Mouse (Mus musculus) intestine, embryonic 15.5 days (tissue): ENCODE measurements around the gene Fgd3. TPM values are rescaled to one million over a fixed set of nuclear protein-coding genes. Genes with fewer than 3 reads are reported as not detected.

ENCODE experiments used
- ATAC-seq: fragments of 200-750 bp; cut with Nextera tagmentation; 2 replicates; pipeline ENCODE4 v1.8.0; 2017; ENCODE audit warnings: moderate TSS enrichment, moderate library complexity
- H3K27ac ChIP-seq: fragments of 300-500 bp; sonication (generic); 2 replicates; pipeline ENCODE4 v1.5.1; 2015; ENCODE audit warnings: mild to moderate bottlenecking, inconsistent platforms
- H3K27me3 ChIP-seq: fragments of 300-500 bp; sonication (generic); replicated peaks from 2 replicates; pipeline ENCODE4 v1.6.1; 2015; ENCODE audit warnings: inconsistent platforms
- H3K36me3 ChIP-seq: fragments of 300-500 bp; sonication (generic); 2 replicates; pipeline ENCODE4 v1.6.1; 2015; ENCODE audit warnings: inconsistent platforms
- H3K4me1 ChIP-seq: fragments of 300-500 bp; sonication (generic); replicated peaks from 2 replicates; pipeline ENCODE4 v1.6.1; 2015; ENCODE audit warnings: inconsistent platforms
- H3K4me2 ChIP-seq: fragments of 300-500 bp; sonication (generic); replicated peaks from 2 replicates; pipeline ENCODE4 v1.6.1; 2015; ENCODE audit warnings: mild to moderate bottlenecking, inconsistent platforms
- H3K4me3 ChIP-seq: fragments of 300-500 bp; sonication (generic); replicated peaks from 2 replicates; pipeline ENCODE4 v1.5.1; 2015; ENCODE audit warnings: inconsistent platforms
- H3K9ac ChIP-seq: fragments of 300-500 bp; sonication (generic); 2 replicates; pipeline ENCODE4 v1.6.1; 2015; ENCODE audit warnings: inconsistent platforms
- H3K9me3 ChIP-seq: fragments of 300-500 bp; sonication (generic); 2 replicates; pipeline ENCODE4 v1.6.1; 2016; ENCODE audit warnings: inconsistent platforms
- WGBS: fragments of 180-500 bp; shearing (Covaris S2); methylation state at CpG from one replicate; pipeline ENCODE4 v1.1.7; 2015; 5-methylcytosine and 5-hydroxymethylcytosine counted together
- polyA plus RNA-seq: library from polyadenylated mRNA; unstranded; fragments of >200 nt; fragmentation: Nextera tagmentation; extraction: Ambion mirVana; gene quantifications from 2 replicates; pipeline ENCODE4 v1.2.1, GENCODE M21; 2015

Gene Fgd3
- polyA plus RNA-seq, 1 experiment from 2014 or later = 0.94 TPM

- Histone ChIP-seq H3K9ac (no peak overlapping the region), H3K4me3 (no peak overlapping the region), H3K9me3 (no peaks in the 10 kb centered on the region), H3K36me3 (no peaks in the 10 kb centered on the region), H3K4me1 (no peaks in the 10 kb centered on the region), H3K4me2 (no peak overlapping the region), H3K27ac (no peak overlapping the region), H3K27me3 (no peaks in the 10 kb centered on the region)
- no peak for ATAC-seq
- WGBS = 72% methylated on average over 12 of the region's 12 CpGs
Observed at GRCm38 (mm10) chr13:49335077-49335982, 15.2 kb upstream of the Fgd3 start.

- no peaks in the 10 kb centered on the region for H3K9me3 ChIP-seq
- no peaks in the 10 kb centered on the region for H3K27me3 ChIP-seq
- no peaks in the 10 kb centered on the region for H3K36me3 ChIP-seq
- no peak for ATAC-seq
- H3K9ac ChIP-seq = no peak overlapping the region
- 72% methylated on average over 2 of the region's 2 CpGs for WGBS
- H3K4me3 ChIP-seq = no peak overlapping the region
- H3K4me2 ChIP-seq = no peak overlapping the region
- H3K27ac ChIP-seq = no peak overlapping the region
- H3K4me1 ChIP-seq = no peaks in the 10 kb centered on the region
Observed at GRCm38 (mm10) chr13:49333250-49333649, 13.1 kb upstream of the Fgd3 start.

GRCm38 (mm10) chr13:49328101-49328500 lies 8.0 kb upstream of the Fgd3 start:
- Histone ChIP-seq H3K4me3 (no peak overlapping the region), H3K27ac (no peak overlapping the region), H3K4me2 (no peak overlapping the region), H3K36me3 (no peaks in the 10 kb centered on the region), H3K27me3 (no peaks in the 10 kb centered on the region), H3K9ac (no peak overlapping the region), H3K4me1 (no peaks in the 10 kb centered on the region), H3K9me3 (no peaks in the 10 kb centered on the region)
- ATAC-seq = no peak
- WGBS = 78% methylated on average over 4 of the region's 4 CpGs

DNA sequence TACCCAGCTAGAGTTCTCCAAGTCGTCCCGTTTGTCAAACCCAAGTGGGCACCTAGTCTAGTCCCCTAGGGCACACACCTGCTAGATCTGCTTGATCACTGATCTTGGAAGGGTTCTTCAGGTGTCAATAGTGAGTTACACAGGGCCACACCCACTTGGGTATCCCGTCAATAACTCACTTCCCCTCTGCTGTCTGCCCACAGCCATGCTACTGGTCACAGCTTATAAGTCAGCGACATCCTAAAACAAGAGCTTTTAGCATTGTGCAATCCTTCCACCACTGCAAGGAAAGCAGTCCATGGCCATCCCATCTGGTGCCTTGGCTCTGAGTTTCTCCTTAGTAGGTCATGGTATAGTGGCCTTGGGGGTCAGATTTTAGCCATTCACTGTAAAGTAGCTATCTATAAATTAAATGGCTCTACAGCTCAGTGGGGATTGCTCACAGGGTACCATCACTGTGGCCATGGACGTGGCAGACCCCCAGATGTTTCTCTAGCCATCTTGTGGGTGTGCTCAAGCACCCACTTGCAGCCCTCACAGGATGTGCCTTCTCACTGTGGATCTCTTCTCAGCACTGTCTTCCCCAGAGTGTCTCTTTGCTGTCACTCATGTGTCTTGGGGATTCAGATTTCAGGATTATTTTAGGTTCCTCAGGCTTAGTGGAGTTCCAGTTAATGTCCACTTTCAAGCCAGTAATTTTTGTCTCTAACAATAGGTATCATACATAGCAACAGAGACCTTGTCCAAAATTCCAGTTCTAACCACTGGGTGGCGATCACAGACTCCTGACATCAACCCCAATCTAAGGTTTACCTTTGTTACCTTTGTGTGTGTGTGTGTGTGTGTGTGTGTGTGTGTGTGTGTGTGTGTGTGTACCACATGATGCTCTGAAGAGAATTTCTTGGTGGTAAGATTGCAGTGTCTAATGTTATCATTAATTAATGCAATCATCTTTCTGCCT lies 6.4 kb upstream of the Fgd3 start:
- Histone ChIP-seq H3K9me3 (no peaks in the 10 kb centered on the region), H3K36me3 (no peaks in the 10 kb centered on the region), H3K9ac (no peak overlapping the region), H3K4me1 (no peaks in the 10 kb centered on the region), H3K27me3 (no peaks in the 10 kb centered on the region), H3K4me3 (no peak overlapping the region), H3K27ac (no peak overlapping the region), H3K4me2 (no peak overlapping the region)
- WGBS = 56% methylated on average over 6 of the region's 6 CpGs
- ATAC-seq = no peak

GRCm38 (mm10) chr13:49324871-49325270 lies 4.8 kb upstream of the Fgd3 start:
- Histone ChIP-seq H3K36me3 (no peaks in the 10 kb centered on the region), H3K9me3 (no peaks in the 10 kb centered on the region), H3K4me2 (no peak overlapping the region), H3K4me1 (peaks cover 4% of the 10 kb centered on the region), H3K27me3 (no peaks in the 10 kb centered on the region), H3K27ac (no peak overlapping the region), H3K4me3 (no peak overlapping the region), H3K9ac (no peak overlapping the region)
- no peak for ATAC-seq
- WGBS = 83% methylated on average over 5 of the region's 5 CpGs

DNA sequence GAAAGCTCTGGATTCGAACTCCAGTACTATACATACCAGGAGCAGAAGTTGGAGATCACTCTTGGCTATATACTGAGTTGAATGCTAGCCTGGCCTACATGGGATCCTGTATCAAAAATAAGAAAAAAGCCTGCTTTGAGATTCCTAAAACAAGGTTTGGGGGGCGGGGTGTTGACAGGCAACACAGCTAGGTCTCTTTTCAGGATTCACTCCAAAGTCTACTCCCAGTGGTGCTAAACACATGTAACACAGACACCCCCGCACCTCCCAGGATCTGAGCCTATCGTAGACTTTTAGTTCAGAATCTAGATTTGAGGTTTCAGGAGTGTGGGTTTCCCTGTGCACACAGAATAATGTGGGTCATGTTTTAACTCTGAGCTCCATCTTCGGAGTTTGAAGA lies 2.6 kb upstream of the Fgd3 start:
- no peaks in the 10 kb centered on the region for H3K27me3 ChIP-seq
- H3K9me3 ChIP-seq = no peaks in the 10 kb centered on the region
- no peak overlapping the region for H3K9ac ChIP-seq
- H3K27ac ChIP-seq = no peak overlapping the region
- H3K4me3 ChIP-seq = no peak overlapping the region
- peaks cover 8% of the 10 kb centered on the region for H3K4me1 ChIP-seq
- no peak for ATAC-seq
- whole genome bisulfite sequencing = 89% methylated on average over 5 of the region's 5 CpGs
- no peak overlapping the region for H3K4me2 ChIP-seq
- H3K36me3 ChIP-seq = no peaks in the 10 kb centered on the region

- H3K36me3 ChIP-seq = no peaks in the 10 kb centered on the region
- no peak overlapping the region for H3K27ac ChIP-seq
- H3K4me1 ChIP-seq = peaks cover 8% of the 10 kb centered on the region
- ATAC-seq = no peak
- H3K9me3 ChIP-seq = no peaks in the 10 kb centered on the region
- no peak overlapping the region for H3K4me2 ChIP-seq
- 76% methylated on average over 5 of the region's 5 CpGs for WGBS
- H3K9ac ChIP-seq = no peak overlapping the region
- H3K4me3 ChIP-seq = no peak overlapping the region
- no peaks in the 10 kb centered on the region for H3K27me3 ChIP-seq
Observed at GRCm38 (mm10) chr13:49322169-49322568, 2.1 kb upstream of the Fgd3 start.

- peaks cover 15% of the 10 kb centered on the region for H3K4me1 ChIP-seq
Observed at GRCm38 (mm10) chr13:49321452-49321851, 1.3 kb upstream of the Fgd3 start.

GRCm38 (mm10) chr13:49320514-49320913 lies 403 bp upstream of the Fgd3 start:
- H3K36me3 ChIP-seq = no peaks in the 10 kb centered on the region
- ATAC-seq = no peak
- H3K9ac ChIP-seq = no peak overlapping the region
- H3K27me3 ChIP-seq = no peaks in the 10 kb centered on the region
- H3K4me1 ChIP-seq = peaks cover 15% of the 10 kb centered on the region
- no peak overlapping the region for H3K4me3 ChIP-seq
- no peaks in the 10 kb centered on the region for H3K9me3 ChIP-seq
- H3K27ac ChIP-seq = no peak overlapping the region
- H3K4me2 ChIP-seq = peak overlapping the region; percentile 54; the same call in 1 of the 2 replicates
- WGBS = 76% methylated on average over 1 of the region's 1 CpGs

More at GRCm38 (mm10) chr13:49321452-49321851, 1.3 kb upstream of the Fgd3 start:
- Histone ChIP-seq H3K27me3 (no peaks in the 10 kb centered on the region), H3K27ac (no peak overlapping the region), H3K9ac (no peak overlapping the region), H3K9me3 (no peaks in the 10 kb centered on the region), H3K4me2 (no peak overlapping the region), H3K4me3 (no peak overlapping the region), H3K36me3 (no peaks in the 10 kb centered on the region)
- WGBS = 69% methylated on average over 3 of the region's 3 CpGs
- ATAC-seq = no peak

DNA sequence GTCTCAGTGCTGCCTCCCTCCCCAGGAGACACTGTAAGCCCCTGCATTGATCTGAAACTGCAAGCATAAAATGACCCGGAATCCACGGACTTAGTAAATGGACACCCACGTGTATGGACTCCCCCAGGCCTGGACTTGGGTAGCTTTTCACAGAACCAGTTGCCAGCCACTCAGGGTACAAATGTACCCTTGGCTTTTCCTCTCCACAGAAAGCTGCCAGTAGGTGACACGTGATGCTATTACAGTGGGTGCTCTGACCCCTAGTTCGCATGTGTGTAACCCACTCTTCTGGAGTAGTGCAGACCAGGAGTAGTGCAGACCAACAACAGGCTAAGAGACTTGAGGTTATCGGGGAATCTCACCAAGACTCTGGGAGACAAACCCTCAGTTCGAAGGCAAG lies 2.2 kb downstream of the Fgd3 start:
- no peaks in the 10 kb centered on the region for H3K36me3 ChIP-seq
- no peaks in the 10 kb centered on the region for H3K27me3 ChIP-seq
- no peak overlapping the region for H3K9ac ChIP-seq
- ATAC-seq = no peak
- H3K4me1 ChIP-seq = peaks cover 15% of the 10 kb centered on the region
- WGBS = 88% methylated on average over 7 of the region's 7 CpGs
- no peak overlapping the region for H3K27ac ChIP-seq
- no peak overlapping the region for H3K4me2 ChIP-seq
- H3K4me3 ChIP-seq = no peak overlapping the region
- no peaks in the 10 kb centered on the region for H3K9me3 ChIP-seq

- Histone ChIP-seq H3K36me3 (no peaks in the 10 kb centered on the region), H3K9me3 (no peaks in the 10 kb centered on the region), H3K4me1 (peaks cover 15% of the 10 kb centered on the region), H3K27ac (no peak overlapping the region), H3K4me3 (no peak overlapping the region), H3K4me2 (no peak overlapping the region), H3K27me3 (no peaks in the 10 kb centered on the region), H3K9ac (no peak overlapping the region)
- WGBS = 73% methylated on average over 6 of the region's 6 CpGs
- no peak for ATAC-seq
Observed at GRCm38 (mm10) chr13:49317508-49317907, 2.6 kb downstream of the Fgd3 start.

GRCm38 (mm10) chr13:49316386-49317162 lies 3.5 kb downstream of the Fgd3 start:
- peaks cover 15% of the 10 kb centered on the region for H3K4me1 ChIP-seq
- H3K27ac ChIP-seq = no peak overlapping the region
- H3K36me3 ChIP-seq = no peaks in the 10 kb centered on the region
- no peaks in the 10 kb centered on the region for H3K9me3 ChIP-seq
- H3K9ac ChIP-seq = no peak overlapping the region
- H3K4me3 ChIP-seq = no peak overlapping the region
- WGBS = 34% methylated on average over 9 of the region's 9 CpGs
- no peak overlapping the region for H3K4me2 ChIP-seq
- H3K27me3 ChIP-seq = no peaks in the 10 kb centered on the region
- ATAC-seq = peak; percentile 56
